Mouse (Mus musculus) MEL (cell line): ENCODE results near the gene Tbxa2r. TPM values are rescaled to one million over a fixed set of nuclear protein-coding genes. Genes with fewer than 3 reads are reported as not detected.

Source experiments
- DNase-seq: peaks from one replicate; pipeline ENCODE4 v3.0.0; 2011; ENCODE audit warnings: low read depth, low spot score
- H3K27ac ChIP-seq: 2 replicates; pipeline ENCODE4 v1.5.1; 2012; ENCODE audit warnings: low read depth, mild to moderate bottlenecking, control low read depth, low read length, moderate library complexity; ENCODE audit not compliant: control insufficient read depth
- H3K27me3 ChIP-seq, 2 experiments: fragments of 150-350 bp in 1 of 2; sonication (generic) in 1 of 2; 2 replicates each; pipeline ENCODE4 v1.6.1; 2012; ENCODE audit warnings: low read length in 2 of 2, mild to moderate bottlenecking in 2 of 2, improper control_type of control experiment in 1 of 2, moderate library complexity in 1 of 2; ENCODE audit not compliant: insufficient read depth in 2 of 2, control insufficient read depth in 1 of 2
- H3K36me3 ChIP-seq, 2 experiments: 2 replicates each; pipeline ENCODE4 v1.6.1; 2012 to 2014; ENCODE audit warnings: low read length in 2 of 2, improper control_type of control experiment in 1 of 2, inconsistent platforms in 1 of 2, mild to moderate bottlenecking in 1 of 2; ENCODE audit not compliant: insufficient read depth in 2 of 2, control insufficient read depth in 1 of 2
- H3K4me1 ChIP-seq, 2 experiments: fragments of 150-350 bp in 1 of 2; sonication (generic) in 1 of 2; 2 replicates each; pipeline ENCODE4 v1.6.1; 2012; ENCODE audit warnings: low read length in 2 of 2, improper control_type of control experiment in 1 of 2, mild to moderate bottlenecking in 1 of 2; ENCODE audit not compliant: insufficient read depth in 2 of 2, control insufficient read depth in 1 of 2
- H3K4me3 ChIP-seq, 2 experiments: fragments of 150-350 bp in 1 of 2; sonication (generic) in 1 of 2; 2 replicates each; pipeline ENCODE4 v1.5.1; 2012; ENCODE audit warnings: low read depth in 2 of 2, low read length in 2 of 2, mild to moderate bottlenecking in 2 of 2, moderate library complexity in 2 of 2, control low read depth in 1 of 2, improper control_type of control experiment in 1 of 2; ENCODE audit not compliant: control insufficient read depth in 1 of 2, insufficient read depth in 1 of 2
- H3K79me2 ChIP-seq: 2 replicates; pipeline ENCODE4 v1.6.1; 2012; ENCODE audit warnings: mild to moderate bottlenecking, low read length, moderate library complexity; ENCODE audit not compliant: control insufficient read depth, poor library complexity, insufficient read depth
- H3K9ac ChIP-seq: 2 replicates; pipeline ENCODE4 v1.6.1; 2012; ENCODE audit warnings: low read depth, mild to moderate bottlenecking, control low read depth, low read length, moderate library complexity; ENCODE audit not compliant: control insufficient read depth, poor library complexity, severe bottlenecking
- H3K9me3 ChIP-seq: fragments of 150-350 bp; sonication (generic); replicated peaks from 2 replicates; pipeline ENCODE4 v1.6.1; 2012; ENCODE audit warnings: mild to moderate bottlenecking, low read length, improper control_type of control experiment, moderate library complexity; ENCODE audit not compliant: insufficient read depth
- BHLHE40 ChIP-seq: IDR thresholded peaks from 2 replicates; pipeline ENCODE4 v1.6.1; 2012; ENCODE audit warnings: low read depth, mild to moderate bottlenecking, inconsistent platforms, low read length, improper control_type of control experiment, borderline replicate concordance
- CHD2 ChIP-seq: IDR thresholded peaks from 2 replicates; pipeline ENCODE4 v1.6.1; 2011; ENCODE audit warnings: low read length, improper control_type of control experiment
- CTCF ChIP-seq, 3 experiments: IDR thresholded peaks in 2 of 3; conservative IDR thresholded peaks in 1 of 3; 2 replicates each; pipeline ENCODE4 v1.5.1; 2011 to 2012; ENCODE audit warnings: low read length in 3 of 3, low read depth in 2 of 3, mild to moderate bottlenecking in 2 of 3, improper control_type of control experiment in 1 of 3, inconsistent platforms in 1 of 3, mixed read lengths in 1 of 3, moderate library complexity in 1 of 3; ENCODE audit not compliant: control insufficient read depth in 1 of 3, insufficient read depth in 1 of 3, poor library complexity in 1 of 3, severe bottlenecking in 1 of 3
- E2F4 ChIP-seq: IDR thresholded peaks from 2 replicates; pipeline ENCODE4 v1.6.1; 2011; ENCODE audit warnings: low read depth, low read length, improper control_type of control experiment, borderline replicate concordance
- ELF1 ChIP-seq: IDR thresholded peaks from 2 replicates; pipeline ENCODE4 v1.6.1; 2014; ENCODE audit warnings: low read depth, mild to moderate bottlenecking, inconsistent platforms, low read length, improper control_type of control experiment, moderate library complexity
- EP300 ChIP-seq, 2 experiments: IDR thresholded peaks; 2 replicates each; pipeline ENCODE4 v1.6.1; 2011; ENCODE audit warnings: improper control_type of control experiment in 2 of 2, low read length in 2 of 2, low read depth in 1 of 2, mild to moderate bottlenecking in 1 of 2
- ETS1 ChIP-seq: IDR thresholded peaks from 2 replicates; pipeline ENCODE4 v1.6.1; 2012; ENCODE audit warnings: low read depth, mild to moderate bottlenecking, inconsistent platforms, low read length, improper control_type of control experiment, moderate library complexity
- GATA1 ChIP-seq: IDR thresholded peaks from 2 replicates; pipeline ENCODE4 v1.6.1; 2011; ENCODE audit warnings: low read depth, low read length, improper control_type of control experiment
- HCFC1 ChIP-seq: IDR thresholded peaks from 2 replicates; pipeline ENCODE4 v1.6.1; 2012; ENCODE audit warnings: low read depth, mild to moderate bottlenecking, inconsistent platforms, low read length, improper control_type of control experiment, moderate library complexity
- JUND ChIP-seq: IDR thresholded peaks from 2 replicates; pipeline ENCODE4 v1.6.1; 2011; ENCODE audit warnings: low read depth, mild to moderate bottlenecking, improper control_type of control experiment, low read length
- MAFK ChIP-seq: IDR thresholded peaks from 2 replicates; pipeline ENCODE4 v1.6.1; 2011; ENCODE audit warnings: low read depth, mild to moderate bottlenecking, low read length, improper control_type of control experiment, borderline replicate concordance
- MAX ChIP-seq: IDR thresholded peaks from 2 replicates; pipeline ENCODE4 v1.6.1; 2011; ENCODE audit warnings: low read length, improper control_type of control experiment
- MAZ ChIP-seq: IDR thresholded peaks from 2 replicates; pipeline ENCODE4 v1.6.1; 2012; ENCODE audit warnings: low read depth, mild to moderate bottlenecking, inconsistent platforms, low read length, improper control_type of control experiment
- MXI1 ChIP-seq: IDR thresholded peaks from 2 replicates; pipeline ENCODE4 v1.6.1; 2011; ENCODE audit warnings: mild to moderate bottlenecking, low read depth, low read length, improper control_type of control experiment
- MYB ChIP-seq: IDR thresholded peaks from 2 replicates; pipeline ENCODE4 v1.6.1; 2011; ENCODE audit warnings: mild to moderate bottlenecking, low read depth, low read length, improper control_type of control experiment
- MYC ChIP-seq: IDR thresholded peaks from 2 replicates; pipeline ENCODE4 v1.6.1; 2011; ENCODE audit warnings: low read depth, mild to moderate bottlenecking, low read length, improper control_type of control experiment, moderate library complexity
- NELFE ChIP-seq: IDR thresholded peaks from 2 replicates; pipeline ENCODE4 v1.6.1; 2011; ENCODE audit warnings: low read depth, low read length, improper control_type of control experiment
- NRF1 ChIP-seq: IDR thresholded peaks from 2 replicates; pipeline ENCODE4 v1.6.1; 2014; ENCODE audit warnings: low read depth, mild to moderate bottlenecking, inconsistent platforms, low read length, improper control_type of control experiment, moderate library complexity; ENCODE audit not compliant: poor library complexity, insufficient read depth, severe bottlenecking
- POLR2A ChIP-seq, 2 experiments: IDR thresholded peaks; 2 replicates each; pipeline ENCODE4 v1.6.1; 2011 to 2012; ENCODE audit warnings: low read length in 2 of 2, mild to moderate bottlenecking in 2 of 2, control low read depth in 1 of 2, improper control_type of control experiment in 1 of 2, low read depth in 1 of 2, moderate library complexity in 1 of 2; ENCODE audit not compliant: control insufficient read depth in 1 of 2, insufficient read depth in 1 of 2, poor library complexity in 1 of 2
- SIN3A ChIP-seq: IDR thresholded peaks from 2 replicates; pipeline ENCODE4 v1.6.1; 2012; ENCODE audit warnings: low read length, improper control_type of control experiment, inconsistent platforms
- SMC3 ChIP-seq: IDR thresholded peaks from 2 replicates; pipeline ENCODE4 v1.6.1; 2011; ENCODE audit warnings: low read depth, low read length, improper control_type of control experiment
- TAL1 ChIP-seq: IDR thresholded peaks from 2 replicates; pipeline ENCODE4 v1.6.1; 2012; ENCODE audit warnings: mild to moderate bottlenecking, inconsistent platforms, low read length, moderate library complexity, mixed read lengths
- TCF12 ChIP-seq: IDR thresholded peaks from 2 replicates; pipeline ENCODE4 v1.6.1; 2014; ENCODE audit warnings: low read depth, mild to moderate bottlenecking, inconsistent platforms, low read length, improper control_type of control experiment, moderate library complexity
- UBTF ChIP-seq: IDR thresholded peaks from 2 replicates; pipeline ENCODE4 v1.6.1; 2012; ENCODE audit warnings: low read depth, mild to moderate bottlenecking, inconsistent platforms, low read length, improper control_type of control experiment, moderate library complexity, borderline replicate concordance; ENCODE audit not compliant: insufficient read depth
- USF1 ChIP-seq: IDR thresholded peaks from 2 replicates; pipeline ENCODE4 v1.6.1; 2014; ENCODE audit warnings: low read depth, mild to moderate bottlenecking, inconsistent platforms, low read length, improper control_type of control experiment, moderate library complexity
- ZKSCAN1 ChIP-seq: IDR thresholded peaks from 2 replicates; pipeline ENCODE4 v1.6.1; 2012; ENCODE audit warnings: low read depth, mild to moderate bottlenecking, inconsistent platforms, low read length, improper control_type of control experiment, moderate library complexity
- ZMIZ1 ChIP-seq: IDR thresholded peaks from 2 replicates; pipeline ENCODE4 v1.6.1; 2012; ENCODE audit warnings: low read depth, mild to moderate bottlenecking, inconsistent platforms, low read length, improper control_type of control experiment, moderate library complexity
- polyA plus RNA-seq, 2 experiments: library from polyadenylated mRNA; stranded (reverse) in 1 of 2; unstranded in 1 of 2; fragments of >175 nt in 1 of 2; fragments of >200 nt in 1 of 2; gene quantifications; 2 replicates each; pipeline versions ENCODE4 v1.2.1 to v1.2.4; 2012; ENCODE audit warnings: low replicate concordance in 2 of 2, low read depth in 1 of 2; ENCODE audit not compliant: insufficient read length in 2 of 2, insufficient read depth in 1 of 2, missing spikeins in 1 of 2
- total RNA-seq: library from RNA; depleted of rRNA; stranded (reverse); fragments of 300-350 nt; gene quantifications from 2 replicates; pipeline ENCODE4 v1.2.3, GENCODE M21; 2012

Gene Tbxa2r
- total and polyA plus RNA-seq, 3 experiments, result 0.31 TPM; not detected in 2

DNA sequence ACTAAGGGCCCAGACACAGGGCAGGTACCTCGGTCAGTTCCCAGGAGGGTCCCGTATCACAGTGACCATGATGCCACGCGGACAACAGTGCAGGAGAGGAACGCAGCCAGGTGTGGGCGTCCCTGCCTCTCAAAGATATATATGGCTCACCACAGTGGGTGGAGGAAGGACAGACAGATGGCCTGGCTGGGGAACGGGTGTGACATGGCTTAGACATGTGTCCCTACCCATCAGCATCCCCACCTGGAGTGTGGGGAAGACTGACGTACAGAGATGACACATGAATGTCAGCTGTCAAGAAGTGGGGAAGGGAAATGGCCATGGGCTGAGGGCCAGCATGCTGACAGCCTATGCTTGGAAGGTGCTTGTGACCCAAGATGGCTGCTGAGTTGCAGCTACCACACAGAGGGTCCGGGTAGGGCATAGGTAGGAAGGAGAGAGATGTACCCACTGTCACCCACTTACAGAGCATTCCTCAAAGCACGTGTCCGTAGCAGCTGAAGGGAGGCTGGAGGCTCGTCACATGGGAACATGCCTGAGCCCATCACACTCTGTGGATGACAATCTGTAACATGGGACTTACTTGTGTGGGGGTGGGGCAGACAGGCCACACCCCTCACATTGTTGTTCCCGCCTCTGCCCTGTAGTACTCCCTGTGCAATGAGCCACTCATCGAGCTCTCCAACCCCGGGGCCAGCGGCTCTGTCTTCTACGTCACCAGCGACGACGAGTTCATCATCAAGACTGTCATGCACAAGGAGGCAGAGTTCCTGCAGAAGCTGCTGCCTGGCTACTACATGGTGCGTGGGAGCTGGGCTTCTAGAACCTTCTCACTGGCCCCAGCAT is 21.5 kb upstream of the Tbxa2r start:
- H3K9ac ChIP-seq, result no peak overlapping the region
- no peaks in the 10 kb centered on the region for H3K9me3 ChIP-seq
- no peaks in the 10 kb centered on the region; the same call in 1 of the 2 replicates for H3K79me2 ChIP-seq
- no peaks in the 10 kb centered on the region for H3K4me1 ChIP-seq
- H3K4me3 ChIP-seq, result no peak overlapping the region
- DNase-seq, result no peak
- no peak overlapping the region for H3K27ac ChIP-seq
- H3K27me3 ChIP-seq, result no peaks in the 10 kb centered on the region
- TF ChIP-seq MAX (no peak), BHLHE40 (no peak), CHD2 (no peak), ZKSCAN1 (no peak), CTCF (IDR thresholded peaks at IDR 0.05 in 2 of 3, conservative IDR thresholded peaks at IDR 0.05 in 1 of 3; ENCODE audit: control insufficient read depth in 1 of 3, insufficient read depth in 1 of 3, low read depth in 2 of 3, low read length in 3 of 3, poor library complexity in 1 of 3, severe bottlenecking in 1 of 3) (no peak), MXI1 (no peak), NELFE (no peak), USF1 (no peak), GATA1 (no peak), SIN3A (no peak), TCF12 (no peak), ELF1 (no peak), MYC (no peak), NRF1 (no peak), HCFC1 (no peak), MAFK (no peak), ZMIZ1 (no peak)
- peaks cover 0 to 4% of the 10 kb centered on the region in 2 experiments; a peak in 1 of 4 replicates for H3K36me3 ChIP-seq

GRCm38 (mm10) chr10:81309571-81309970 is 19.0 kb upstream of the Tbxa2r start:
- Histone ChIP-seq H3K9ac (no peak overlapping the region), H3K4me1 (no peaks in the 10 kb centered on the region), H3K4me3 (no peak overlapping the region), H3K79me2 (no peaks in the 10 kb centered on the region), H3K9me3 (no peaks in the 10 kb centered on the region), H3K27ac (no peak overlapping the region), H3K36me3 (peaks cover 0 to 4% of the 10 kb centered on the region in 2 experiments; a peak in 1 of 4 replicates), H3K27me3 (no peaks in the 10 kb centered on the region)
- TF ChIP-seq JUND, result no peak
- TF ChIP-seq MYC, result no peak
- no peak for TF ChIP-seq MYB
- no peak for TF ChIP-seq TCF12
- no peak for TF ChIP-seq CHD2
- no peak for TF ChIP-seq ZKSCAN1
- TF ChIP-seq SMC3, result no peak
- no peak for TF ChIP-seq HCFC1
- TF ChIP-seq POLR2A (IDR thresholded peaks at IDR 0.05; ENCODE audit: control insufficient read depth in 1 of 2, insufficient read depth in 1 of 2, low read depth in 1 of 2, low read length in 2 of 2, poor library complexity in 1 of 2), result no peak
- no peak for TF ChIP-seq E2F4
- no peak for TF ChIP-seq CTCF (IDR thresholded peaks at IDR 0.05 in 2 of 3, conservative IDR thresholded peaks at IDR 0.05 in 1 of 3; ENCODE audit: control insufficient read depth in 1 of 3, insufficient read depth in 1 of 3, low read depth in 2 of 3, low read length in 3 of 3, poor library complexity in 1 of 3, severe bottlenecking in 1 of 3)
- TF ChIP-seq TAL1, result no peak
- TF ChIP-seq ELF1, result no peak
- no peak for TF ChIP-seq SIN3A
- TF ChIP-seq MAFK, result no peak
- TF ChIP-seq UBTF, result no peak
- TF ChIP-seq EP300 (IDR thresholded peaks at IDR 0.05; ENCODE audit: low read depth in 1 of 2, low read length in 2 of 2), result no peak
- no peak for TF ChIP-seq MAZ
- no peak for TF ChIP-seq ETS1
- TF ChIP-seq MXI1, result no peak
- no peak for DNase-seq
